Mouse (Mus musculus): ENCODE data around the gene Zfp207. TPM values are rescaled to one million over a fixed set of nuclear protein-coding genes. Genes with fewer than 3 reads are reported as not detected.

Gene Zfp207
- total and polyA plus RNA-seq, 3 experiments: 137 to 296 (median 231) TPM

GRCm38 (mm10) chr11:80391407-80392120, 8.5 kb downstream of the Zfp207 start:
- no peak overlapping the region for H3K9ac ChIP-seq (ENCODE audit: insufficient read depth, low read depth)
- H3K27ac ChIP-seq (ENCODE audit: insufficient read depth, low read depth): no peak overlapping the region
- H3K4me2 ChIP-seq (ENCODE audit: insufficient read depth, low read depth, poor library complexity, severe bottlenecking): no peak overlapping the region
- TF ChIP-seq TCF12 (IDR thresholded peaks at IDR 0.05; ENCODE audit: low read depth, low read length): no peak
- H3K27me3 ChIP-seq (replicated peaks): no peaks in the 10 kb centered on the region
- H3K9me3 ChIP-seq (replicated peaks; ENCODE audit: low read length): no peaks in the 10 kb centered on the region
- in situ Hi-C loops (cut with MboI; ENCODE audit: low pct_ligation_motif_present, low pct_unique_long_range_greater_than_20kb, low sequenced_read_pairs): no loop called here
- dilution Hi-C loops (cut with MboI; ENCODE audit: extremely low pct_ligation_motif_present, extremely low pct_unique_long_range_greater_than_20kb, low sequenced_read_pairs): no loop called here
- H3K79me2 ChIP-seq (replicated peaks; ENCODE audit: control insufficient read depth, extremely low read depth, insufficient read depth, poor library complexity, severe bottlenecking): peaks cover 66% of the 10 kb centered on the region
- H3K4me3 ChIP-seq (replicated peaks in 1 of 3; ENCODE audit: low read depth in 2 of 3, low read length in 2 of 3, poor library complexity in 1 of 3): no peak overlapping the region
- peaks cover 3 to 21% of the 10 kb centered on the region in 2 experiments; a peak in 3 of 4 replicates for H3K4me1 ChIP-seq (ENCODE audit: control insufficient read depth in 1 of 2, insufficient read depth in 2 of 2)
- no peak for DNase-seq (ENCODE audit: extremely low read depth)
- peaks cover 63 to 96% of the 10 kb centered on the region in 2 experiments for H3K36me3 ChIP-seq (replicated peaks in 1 of 2; ENCODE audit: control insufficient read depth in 1 of 2, insufficient read depth in 1 of 2, low read length in 1 of 2)

- no peak overlapping the region for H3K27ac ChIP-seq (ENCODE audit: insufficient read depth, low read depth)
Measured at GRCm38 (mm10) chr11:80395930-80396329, 12.9 kb downstream of the Zfp207 start.

GRCm38 (mm10) chr11:80396617-80397016, 13.5 kb downstream of the Zfp207 start:
- in situ Hi-C loops (cut with MboI; ENCODE audit: low pct_ligation_motif_present, low pct_unique_long_range_greater_than_20kb, low sequenced_read_pairs) (no loop called here), dilution Hi-C loops (cut with MboI; ENCODE audit: extremely low pct_ligation_motif_present, extremely low pct_unique_long_range_greater_than_20kb, low sequenced_read_pairs) (no loop called here)
- H3K27ac ChIP-seq (ENCODE audit: insufficient read depth, low read depth): no peak overlapping the region
- DNase-seq (ENCODE audit: extremely low read depth): no peak
- peaks cover 50% of the 10 kb centered on the region for H3K79me2 ChIP-seq (replicated peaks; ENCODE audit: control insufficient read depth, extremely low read depth, insufficient read depth, poor library complexity, severe bottlenecking)
- H3K4me2 ChIP-seq (ENCODE audit: insufficient read depth, low read depth, poor library complexity, severe bottlenecking): no peak overlapping the region
- peaks cover 0 to 11% of the 10 kb centered on the region in 2 experiments; a peak in 1 of 4 replicates for H3K4me1 ChIP-seq (ENCODE audit: control insufficient read depth in 1 of 2, insufficient read depth in 2 of 2)
- H3K4me3 ChIP-seq (replicated peaks in 1 of 3; ENCODE audit: low read depth in 2 of 3, low read length in 2 of 3, poor library complexity in 1 of 3): no peak overlapping the region
- H3K9me3 ChIP-seq (replicated peaks; ENCODE audit: low read length): no peaks in the 10 kb centered on the region
- no peak overlapping the region for H3K9ac ChIP-seq (ENCODE audit: insufficient read depth, low read depth)
- no peaks in the 10 kb centered on the region for H3K27me3 ChIP-seq (replicated peaks)
- H3K36me3 ChIP-seq (replicated peaks in 1 of 2; ENCODE audit: control insufficient read depth in 1 of 2, insufficient read depth in 1 of 2, low read length in 1 of 2): peaks cover 54 to 96% of the 10 kb centered on the region in 2 experiments
- no peak for TF ChIP-seq MXI1 (IDR thresholded peaks at IDR 0.05; ENCODE audit: low read depth, low read length)
- no peak for TF ChIP-seq MEF2A (IDR thresholded peaks at IDR 0.05; ENCODE audit: borderline replicate concordance, low read depth, low read length)

More at GRCm38 (mm10) chr11:80395930-80396329, 12.9 kb downstream of the Zfp207 start:
- Histone ChIP-seq H3K36me3 (replicated peaks in 1 of 2; ENCODE audit: control insufficient read depth in 1 of 2, insufficient read depth in 1 of 2, low read length in 1 of 2) (peaks cover 56 to 95% of the 10 kb centered on the region in 2 experiments), H3K27me3 (replicated peaks) (no peaks in the 10 kb centered on the region), H3K4me1 (ENCODE audit: control insufficient read depth in 1 of 2, insufficient read depth in 2 of 2) (peaks cover 0 to 11% of the 10 kb centered on the region in 2 experiments; a peak in 1 of 4 replicates), H3K9me3 (replicated peaks; ENCODE audit: low read length) (no peaks in the 10 kb centered on the region), H3K79me2 (replicated peaks; ENCODE audit: control insufficient read depth, extremely low read depth, insufficient read depth, poor library complexity, severe bottlenecking) (peaks cover 54% of the 10 kb centered on the region), H3K4me2 (ENCODE audit: insufficient read depth, low read depth, poor library complexity, severe bottlenecking) (no peak overlapping the region), H3K9ac (ENCODE audit: insufficient read depth, low read depth) (no peak overlapping the region), H3K4me3 (replicated peaks in 1 of 3; ENCODE audit: low read depth in 2 of 3, low read length in 2 of 3, poor library complexity in 1 of 3) (no peak overlapping the region)
- TF ChIP-seq USF1 (IDR thresholded peaks at IDR 0.05; ENCODE audit: low read depth, low read length) (no peak), MEF2A (IDR thresholded peaks at IDR 0.05; ENCODE audit: borderline replicate concordance, low read depth, low read length) (no peak), TBP (conservative IDR thresholded peaks at IDR 0.05; ENCODE audit: low read depth, low read length) (no peak), ZC3H11A (IDR thresholded peaks at IDR 0.05; ENCODE audit: low read depth, low read length) (no peak), CHD1 (IDR thresholded peaks at IDR 0.05; ENCODE audit: low read depth, low read length) (no peak), ELF1 (IDR thresholded peaks at IDR 0.05; ENCODE audit: low read depth, low read length) (no peak), POLR2A (IDR thresholded peaks at IDR 0.05; ENCODE audit: low read depth, low read length) (no peak), RCOR1 (conservative IDR thresholded peaks at IDR 0.05; ENCODE audit: low read depth, low read length) (no peak), MAZ (IDR thresholded peaks at IDR 0.05; ENCODE audit: low read depth, low read length) (no peak)
- dilution Hi-C loops (cut with MboI; ENCODE audit: extremely low pct_ligation_motif_present, extremely low pct_unique_long_range_greater_than_20kb, low sequenced_read_pairs): no loop called here
- in situ Hi-C loops (cut with MboI; ENCODE audit: low pct_ligation_motif_present, low pct_unique_long_range_greater_than_20kb, low sequenced_read_pairs): no loop called here
- no peak for DNase-seq (ENCODE audit: extremely low read depth)
